Mouse (Mus musculus) heart, embryonic 13.5 days (tissue): Measurements from ENCODE around the gene Ubtd2. TPM values are rescaled to one million over a fixed set of nuclear protein-coding genes. Genes with fewer than 3 reads are reported as not detected.

Experiments used
- ATAC-seq: fragments of 200-750 bp; cut with Nextera tagmentation; 2 replicates; pipeline ENCODE4 v1.8.0; 2017; ENCODE audit warnings: moderate TSS enrichment; ENCODE audit not compliant: insufficient number of reproducible peaks, low FRiP score, low TSS enrichment; ENCODE audit errors: extremely low read depth
- H3K27ac ChIP-seq: fragments of 300-500 bp; sonication (generic); replicated peaks from 2 replicates; pipeline ENCODE4 v1.5.1; 2015; ENCODE audit warnings: moderate library complexity, mild to moderate bottlenecking, inconsistent platforms
- H3K27me3 ChIP-seq: fragments of 300-500 bp; sonication (generic); replicated peaks from 2 replicates; pipeline ENCODE4 v1.6.1; 2015; ENCODE audit warnings: mild to moderate bottlenecking, inconsistent platforms
- H3K36me3 ChIP-seq: fragments of 300-500 bp; sonication (generic); 2 replicates; pipeline ENCODE4 v1.6.1; 2015; ENCODE audit warnings: mild to moderate bottlenecking, inconsistent platforms
- H3K4me1 ChIP-seq: fragments of 300-500 bp; sonication (generic); 2 replicates; pipeline ENCODE4 v1.6.1; 2015; ENCODE audit warnings: inconsistent platforms
- H3K4me2 ChIP-seq: fragments of 300-500 bp; sonication (generic); 2 replicates; pipeline ENCODE4 v1.6.1; 2015; ENCODE audit warnings: inconsistent platforms, mild to moderate bottlenecking, moderate library complexity
- H3K4me3 ChIP-seq: fragments of 300-500 bp; sonication (generic); 2 replicates; pipeline ENCODE4 v1.5.1; 2015; ENCODE audit warnings: moderate library complexity, mild to moderate bottlenecking, inconsistent platforms
- H3K9ac ChIP-seq: fragments of 300-500 bp; sonication (generic); 2 replicates; pipeline ENCODE4 v1.6.1; 2015; ENCODE audit warnings: inconsistent platforms, mild to moderate bottlenecking, moderate library complexity
- H3K9me3 ChIP-seq: fragments of 300-500 bp; sonication (generic); 2 replicates; pipeline ENCODE4 v1.6.1; 2016; ENCODE audit warnings: inconsistent platforms
- WGBS: fragments of 180-500 bp; shearing (Covaris S2); methylation state at CpG from one replicate; pipeline ENCODE4 v1.1.7; 2015; ENCODE audit warnings: mixed read lengths; 5-methylcytosine and 5-hydroxymethylcytosine counted together
- polyA plus RNA-seq: library from polyadenylated mRNA; unstranded; fragments of >200 nt; fragmentation: Nextera tagmentation; extraction: Ambion mirVana; gene quantifications from 2 replicates; pipeline ENCODE4 v1.2.1, GENCODE M21; 2015

The Ubtd2 gene
- polyA plus RNA-seq, 1 experiment from 2014 or later, result 26.8 TPM

- 62% methylated on average over 2 of the region's 2 CpGs for WGBS
- Histone ChIP-seq H3K4me2 (no peak overlapping the region), H3K9me3 (no peaks in the 10 kb centered on the region), H3K9ac (no peak overlapping the region), H3K4me1 (peaks cover 12% of the 10 kb centered on the region), H3K27me3 (no peaks in the 10 kb centered on the region), H3K27ac (no peak overlapping the region), H3K4me3 (no peak overlapping the region), H3K36me3 (no peaks in the 10 kb centered on the region)
- ATAC-seq, result no peak
These were observed 16.8 kb downstream of the Ubtd2 start for GRCm38 (mm10) chr11:32471925-32472324.

- H3K4me2 ChIP-seq, result no peak overlapping the region
- no peaks in the 10 kb centered on the region for H3K36me3 ChIP-seq
- ATAC-seq, result no peak
- H3K4me1 ChIP-seq, result peaks cover 9% of the 10 kb centered on the region
- no peak overlapping the region for H3K9ac ChIP-seq
- H3K9me3 ChIP-seq, result no peaks in the 10 kb centered on the region
- H3K27ac ChIP-seq, result no peak overlapping the region
- H3K27me3 ChIP-seq, result no peaks in the 10 kb centered on the region
- 75% methylated on average over 3 of the region's 3 CpGs for WGBS
- no peak overlapping the region for H3K4me3 ChIP-seq
These were observed 19.6 kb downstream of the Ubtd2 start for GRCm38 (mm10) chr11:32474725-32475124.

- no peak for ATAC-seq
- Histone ChIP-seq H3K9ac (no peak overlapping the region), H3K9me3 (no peaks in the 10 kb centered on the region), H3K4me1 (peaks cover 9% of the 10 kb centered on the region), H3K4me2 (no peak overlapping the region), H3K27me3 (no peaks in the 10 kb centered on the region), H3K36me3 (no peaks in the 10 kb centered on the region), H3K4me3 (no peak overlapping the region), H3K27ac (no peak overlapping the region)
- 76% methylated on average over 5 of the region's 5 CpGs for WGBS
These were observed 20.5 kb downstream of the Ubtd2 start for GRCm38 (mm10) chr11:32475487-32476236.

- ATAC-seq, result no peak
- WGBS, result 69% methylated on average over 2 of the region's 2 CpGs
These were observed 26.4 kb downstream of the Ubtd2 start for GRCm38 (mm10) chr11:32481525-32481924.

GRCm38 (mm10) chr11:32485290-32485689 lies 30.1 kb downstream of the Ubtd2 start:
- H3K36me3 ChIP-seq, result peaks cover 6% of the 10 kb centered on the region; the same call in 1 of the 2 replicates
- H3K9me3 ChIP-seq, result no peaks in the 10 kb centered on the region
- no peak overlapping the region for H3K4me2 ChIP-seq
- H3K9ac ChIP-seq, result no peak overlapping the region
- peaks cover 37% of the 10 kb centered on the region for H3K4me1 ChIP-seq
- WGBS, result 64% methylated on average over 3 of the region's 3 CpGs
- ATAC-seq, result no peak
- H3K4me3 ChIP-seq, result no peak overlapping the region
- H3K27me3 ChIP-seq, result no peaks in the 10 kb centered on the region
- no peak overlapping the region for H3K27ac ChIP-seq

More at GRCm38 (mm10) chr11:32481525-32481924, 26.4 kb downstream of the Ubtd2 start:
- Histone ChIP-seq H3K36me3 (no peaks in the 10 kb centered on the region), H3K27me3 (no peaks in the 10 kb centered on the region), H3K4me3 (no peak overlapping the region), H3K4me2 (no peak overlapping the region), H3K9me3 (no peaks in the 10 kb centered on the region), H3K9ac (no peak overlapping the region), H3K4me1 (peaks cover 6% of the 10 kb centered on the region), H3K27ac (no peak overlapping the region)

- peaks cover 6% of the 10 kb centered on the region; the same call in 1 of the 2 replicates for H3K36me3 ChIP-seq
- no peaks in the 10 kb centered on the region for H3K9me3 ChIP-seq
- no peaks in the 10 kb centered on the region for H3K27me3 ChIP-seq
- peak overlapping the region; percentile 45; the same call in 1 of the 2 replicates for H3K27ac ChIP-seq
- no peak overlapping the region for H3K4me2 ChIP-seq
- peaks cover 45% of the 10 kb centered on the region for H3K4me1 ChIP-seq
- H3K9ac ChIP-seq, result no peak overlapping the region
- 22% methylated on average over 3 of the region's 3 CpGs for WGBS
- H3K4me3 ChIP-seq, result no peak overlapping the region
- ATAC-seq, result no peak
These were observed 31.5 kb downstream of the Ubtd2 start for GRCm38 (mm10) chr11:32486621-32487020.

GRCm38 (mm10) chr11:32487501-32487900 lies 32.3 kb downstream of the Ubtd2 start:
- peaks cover 45% of the 10 kb centered on the region for H3K4me1 ChIP-seq
- no peak for ATAC-seq
- H3K9ac ChIP-seq, result no peak overlapping the region
- 88% methylated on average over 3 of the region's 3 CpGs for WGBS
- H3K27me3 ChIP-seq, result no peaks in the 10 kb centered on the region
- H3K9me3 ChIP-seq, result no peaks in the 10 kb centered on the region
- H3K4me3 ChIP-seq, result no peak overlapping the region
- H3K36me3 ChIP-seq, result peaks cover 6% of the 10 kb centered on the region; the same call in 1 of the 2 replicates
- H3K4me2 ChIP-seq, result no peak overlapping the region
- no peak overlapping the region for H3K27ac ChIP-seq

- no peak overlapping the region for H3K9ac ChIP-seq
- no peak overlapping the region for H3K27ac ChIP-seq
- H3K4me1 ChIP-seq, result peaks cover 47% of the 10 kb centered on the region
- ATAC-seq, result no peak
- H3K27me3 ChIP-seq, result no peaks in the 10 kb centered on the region
- no peaks in the 10 kb centered on the region for H3K9me3 ChIP-seq
- no peak overlapping the region for H3K4me2 ChIP-seq
- H3K36me3 ChIP-seq, result peaks cover 6% of the 10 kb centered on the region; the same call in 1 of the 2 replicates
- no peak overlapping the region for H3K4me3 ChIP-seq
These were observed 33.2 kb downstream of the Ubtd2 start for GRCm38 (mm10) chr11:32488344-32488743.

GRCm38 (mm10) chr11:32488808-32489670 lies 33.9 kb downstream of the Ubtd2 start:
- H3K9me3 ChIP-seq, result no peaks in the 10 kb centered on the region
- no peak for ATAC-seq
- peak overlapping the region; percentile 2; the same call in 1 of the 2 replicates for H3K27ac ChIP-seq
- no peak overlapping the region for H3K4me3 ChIP-seq
- no peaks in the 10 kb centered on the region for H3K27me3 ChIP-seq
- H3K4me1 ChIP-seq, result peaks cover 46% of the 10 kb centered on the region
- H3K4me2 ChIP-seq, result no peak overlapping the region
- H3K9ac ChIP-seq, result no peak overlapping the region
- 68% methylated on average over 5 of the region's 5 CpGs for WGBS
- H3K36me3 ChIP-seq, result peaks cover 6% of the 10 kb centered on the region; the same call in 1 of the 2 replicates

- Histone ChIP-seq H3K4me2 (no peak overlapping the region), H3K9ac (no peak overlapping the region), H3K27ac (no peak overlapping the region), H3K27me3 (no peaks in the 10 kb centered on the region), H3K36me3 (peaks cover 6% of the 10 kb centered on the region; the same call in 1 of the 2 replicates), H3K4me1 (peaks cover 46% of the 10 kb centered on the region), H3K9me3 (no peaks in the 10 kb centered on the region), H3K4me3 (no peak overlapping the region)
- no peak for ATAC-seq
- 96% methylated on average over 2 of the region's 2 CpGs for WGBS
These were observed 35.9 kb downstream of the Ubtd2 start for GRCm38 (mm10) chr11:32491079-32491478.

GRCm38 (mm10) chr11:32493312-32493711 lies 38.1 kb downstream of the Ubtd2 start:
- Histone ChIP-seq H3K9ac (no peak overlapping the region), H3K27me3 (no peaks in the 10 kb centered on the region), H3K4me3 (no peak overlapping the region), H3K4me2 (no peak overlapping the region), H3K9me3 (no peaks in the 10 kb centered on the region), H3K36me3 (no peaks in the 10 kb centered on the region), H3K4me1 (peaks cover 38% of the 10 kb centered on the region), H3K27ac (no peak overlapping the region)
- ATAC-seq, result no peak
